Mouse (Mus musculus) MEL (cell line): ENCODE results near the gene Ube2d3. TPM values are rescaled to one million over a fixed set of nuclear protein-coding genes. Genes with fewer than 3 reads are reported as not detected.
A peak's percentile ranks its signal among the peaks of the same experiment; 100 is the strongest.

Source experiments
- DNase-seq: peaks from one replicate; pipeline ENCODE4 v3.0.0; 2011; ENCODE audit warnings: low read depth, low spot score
- H3K27ac ChIP-seq: 2 replicates; pipeline ENCODE4 v1.5.1; 2012; ENCODE audit warnings: low read depth, mild to moderate bottlenecking, control low read depth, low read length, moderate library complexity; ENCODE audit not compliant: control insufficient read depth
- H3K27me3 ChIP-seq, 2 experiments: fragments of 150-350 bp in 1 of 2; sonication (generic) in 1 of 2; 2 replicates each; pipeline ENCODE4 v1.6.1; 2012; ENCODE audit warnings: low read length in 2 of 2, mild to moderate bottlenecking in 2 of 2, improper control_type of control experiment in 1 of 2, moderate library complexity in 1 of 2; ENCODE audit not compliant: insufficient read depth in 2 of 2, control insufficient read depth in 1 of 2
- H3K36me3 ChIP-seq, 2 experiments: 2 replicates each; pipeline ENCODE4 v1.6.1; 2012 to 2014; ENCODE audit warnings: low read length in 2 of 2, improper control_type of control experiment in 1 of 2, inconsistent platforms in 1 of 2, mild to moderate bottlenecking in 1 of 2; ENCODE audit not compliant: insufficient read depth in 2 of 2, control insufficient read depth in 1 of 2
- H3K4me1 ChIP-seq, 2 experiments: fragments of 150-350 bp in 1 of 2; sonication (generic) in 1 of 2; 2 replicates each; pipeline ENCODE4 v1.6.1; 2012; ENCODE audit warnings: low read length in 2 of 2, improper control_type of control experiment in 1 of 2, mild to moderate bottlenecking in 1 of 2; ENCODE audit not compliant: insufficient read depth in 2 of 2, control insufficient read depth in 1 of 2
- H3K4me3 ChIP-seq, 2 experiments: fragments of 150-350 bp in 1 of 2; sonication (generic) in 1 of 2; 2 replicates each; pipeline ENCODE4 v1.5.1; 2012; ENCODE audit warnings: low read depth in 2 of 2, low read length in 2 of 2, mild to moderate bottlenecking in 2 of 2, moderate library complexity in 2 of 2, control low read depth in 1 of 2, improper control_type of control experiment in 1 of 2; ENCODE audit not compliant: control insufficient read depth in 1 of 2, insufficient read depth in 1 of 2
- H3K79me2 ChIP-seq: 2 replicates; pipeline ENCODE4 v1.6.1; 2012; ENCODE audit warnings: mild to moderate bottlenecking, low read length, moderate library complexity; ENCODE audit not compliant: control insufficient read depth, poor library complexity, insufficient read depth
- H3K9ac ChIP-seq: 2 replicates; pipeline ENCODE4 v1.6.1; 2012; ENCODE audit warnings: low read depth, mild to moderate bottlenecking, control low read depth, low read length, moderate library complexity; ENCODE audit not compliant: control insufficient read depth, poor library complexity, severe bottlenecking
- H3K9me3 ChIP-seq: fragments of 150-350 bp; sonication (generic); replicated peaks from 2 replicates; pipeline ENCODE4 v1.6.1; 2012; ENCODE audit warnings: mild to moderate bottlenecking, low read length, improper control_type of control experiment, moderate library complexity; ENCODE audit not compliant: insufficient read depth
- CHD1 ChIP-seq: IDR thresholded peaks from 2 replicates; pipeline ENCODE4 v1.6.1; 2012; ENCODE audit warnings: low read depth, mild to moderate bottlenecking, inconsistent platforms, low read length, improper control_type of control experiment
- CHD2 ChIP-seq: IDR thresholded peaks from 2 replicates; pipeline ENCODE4 v1.6.1; 2011; ENCODE audit warnings: low read length, improper control_type of control experiment
- CTCF ChIP-seq, 3 experiments: IDR thresholded peaks in 2 of 3; conservative IDR thresholded peaks in 1 of 3; 2 replicates each; pipeline ENCODE4 v1.5.1; 2011 to 2012; ENCODE audit warnings: low read length in 3 of 3, low read depth in 2 of 3, mild to moderate bottlenecking in 2 of 3, improper control_type of control experiment in 1 of 3, inconsistent platforms in 1 of 3, mixed read lengths in 1 of 3, moderate library complexity in 1 of 3; ENCODE audit not compliant: control insufficient read depth in 1 of 3, insufficient read depth in 1 of 3, poor library complexity in 1 of 3, severe bottlenecking in 1 of 3
- E2F4 ChIP-seq: IDR thresholded peaks from 2 replicates; pipeline ENCODE4 v1.6.1; 2011; ENCODE audit warnings: low read depth, low read length, improper control_type of control experiment, borderline replicate concordance
- EP300 ChIP-seq, 2 experiments: IDR thresholded peaks; 2 replicates each; pipeline ENCODE4 v1.6.1; 2011; ENCODE audit warnings: improper control_type of control experiment in 2 of 2, low read length in 2 of 2, low read depth in 1 of 2, mild to moderate bottlenecking in 1 of 2
- ETS1 ChIP-seq: IDR thresholded peaks from 2 replicates; pipeline ENCODE4 v1.6.1; 2012; ENCODE audit warnings: low read depth, mild to moderate bottlenecking, inconsistent platforms, low read length, improper control_type of control experiment, moderate library complexity
- GABPA ChIP-seq: IDR thresholded peaks from 2 replicates; pipeline ENCODE4 v1.6.1; 2012; ENCODE audit warnings: low read depth, mild to moderate bottlenecking, inconsistent platforms, low read length, improper control_type of control experiment, moderate library complexity
- GATA1 ChIP-seq: IDR thresholded peaks from 2 replicates; pipeline ENCODE4 v1.6.1; 2011; ENCODE audit warnings: low read depth, low read length, improper control_type of control experiment
- HCFC1 ChIP-seq: IDR thresholded peaks from 2 replicates; pipeline ENCODE4 v1.6.1; 2012; ENCODE audit warnings: low read depth, mild to moderate bottlenecking, inconsistent platforms, low read length, improper control_type of control experiment, moderate library complexity
- JUND ChIP-seq: IDR thresholded peaks from 2 replicates; pipeline ENCODE4 v1.6.1; 2011; ENCODE audit warnings: low read depth, mild to moderate bottlenecking, improper control_type of control experiment, low read length
- KAT2A ChIP-seq: conservative IDR thresholded peaks from 2 replicates; pipeline ENCODE4 v1.6.1; 2012; ENCODE audit warnings: low read depth, low read length, improper control_type of control experiment, inconsistent platforms
- MAFK ChIP-seq: IDR thresholded peaks from 2 replicates; pipeline ENCODE4 v1.6.1; 2011; ENCODE audit warnings: low read depth, mild to moderate bottlenecking, low read length, improper control_type of control experiment, borderline replicate concordance
- MAX ChIP-seq: IDR thresholded peaks from 2 replicates; pipeline ENCODE4 v1.6.1; 2011; ENCODE audit warnings: low read length, improper control_type of control experiment
- MXI1 ChIP-seq: IDR thresholded peaks from 2 replicates; pipeline ENCODE4 v1.6.1; 2011; ENCODE audit warnings: mild to moderate bottlenecking, low read depth, low read length, improper control_type of control experiment
- MYB ChIP-seq: IDR thresholded peaks from 2 replicates; pipeline ENCODE4 v1.6.1; 2011; ENCODE audit warnings: mild to moderate bottlenecking, low read depth, low read length, improper control_type of control experiment
- MYC ChIP-seq: IDR thresholded peaks from 2 replicates; pipeline ENCODE4 v1.6.1; 2011; ENCODE audit warnings: low read depth, mild to moderate bottlenecking, low read length, improper control_type of control experiment, moderate library complexity
- NELFE ChIP-seq: IDR thresholded peaks from 2 replicates; pipeline ENCODE4 v1.6.1; 2011; ENCODE audit warnings: low read depth, low read length, improper control_type of control experiment
- POLR2A ChIP-seq, 2 experiments: IDR thresholded peaks; 2 replicates each; pipeline ENCODE4 v1.6.1; 2011 to 2012; ENCODE audit warnings: low read length in 2 of 2, mild to moderate bottlenecking in 2 of 2, control low read depth in 1 of 2, improper control_type of control experiment in 1 of 2, low read depth in 1 of 2, moderate library complexity in 1 of 2; ENCODE audit not compliant: control insufficient read depth in 1 of 2, insufficient read depth in 1 of 2, poor library complexity in 1 of 2
- POLR2AphosphoS5 ChIP-seq: IDR thresholded peaks from 2 replicates; pipeline ENCODE4 v1.6.1; 2012; ENCODE audit warnings: low read depth, borderline replicate concordance, mild to moderate bottlenecking, inconsistent platforms, low read length, moderate library complexity, mixed read lengths
- RAD21 ChIP-seq: IDR thresholded peaks from 2 replicates; pipeline ENCODE4 v1.6.1; 2011; ENCODE audit warnings: mild to moderate bottlenecking, low read depth, low read length, improper control_type of control experiment
- RCOR1 ChIP-seq: IDR thresholded peaks from 2 replicates; pipeline ENCODE4 v1.6.1; 2012; ENCODE audit warnings: low read depth, mild to moderate bottlenecking, inconsistent platforms, low read length, improper control_type of control experiment
- SIN3A ChIP-seq: IDR thresholded peaks from 2 replicates; pipeline ENCODE4 v1.6.1; 2012; ENCODE audit warnings: low read length, improper control_type of control experiment, inconsistent platforms
- SMC3 ChIP-seq: IDR thresholded peaks from 2 replicates; pipeline ENCODE4 v1.6.1; 2011; ENCODE audit warnings: low read depth, low read length, improper control_type of control experiment
- TAL1 ChIP-seq: IDR thresholded peaks from 2 replicates; pipeline ENCODE4 v1.6.1; 2012; ENCODE audit warnings: mild to moderate bottlenecking, inconsistent platforms, low read length, moderate library complexity, mixed read lengths
- TBP ChIP-seq: IDR thresholded peaks from 2 replicates; pipeline ENCODE4 v1.8.0; 2011; ENCODE audit warnings: low read depth, low read length, improper control_type of control experiment
- TCF12 ChIP-seq: IDR thresholded peaks from 2 replicates; pipeline ENCODE4 v1.6.1; 2014; ENCODE audit warnings: low read depth, mild to moderate bottlenecking, inconsistent platforms, low read length, improper control_type of control experiment, moderate library complexity
- UBTF ChIP-seq: IDR thresholded peaks from 2 replicates; pipeline ENCODE4 v1.6.1; 2012; ENCODE audit warnings: low read depth, mild to moderate bottlenecking, inconsistent platforms, low read length, improper control_type of control experiment, moderate library complexity, borderline replicate concordance; ENCODE audit not compliant: insufficient read depth
- USF1 ChIP-seq: IDR thresholded peaks from 2 replicates; pipeline ENCODE4 v1.6.1; 2014; ENCODE audit warnings: low read depth, mild to moderate bottlenecking, inconsistent platforms, low read length, improper control_type of control experiment, moderate library complexity
- USF2 ChIP-seq, 2 experiments: IDR thresholded peaks; 2 replicates each; pipeline ENCODE4 v1.6.1; 2011 to 2012; ENCODE audit warnings: improper control_type of control experiment in 2 of 2, low read length in 2 of 2, borderline replicate concordance in 1 of 2, inconsistent platforms in 1 of 2, low read depth in 1 of 2, mild to moderate bottlenecking in 1 of 2; ENCODE audit not compliant: insufficient read depth in 1 of 2
- ZKSCAN1 ChIP-seq: IDR thresholded peaks from 2 replicates; pipeline ENCODE4 v1.6.1; 2012; ENCODE audit warnings: low read depth, mild to moderate bottlenecking, inconsistent platforms, low read length, improper control_type of control experiment, moderate library complexity
- ZNF384 ChIP-seq: IDR thresholded peaks from 2 replicates; pipeline ENCODE4 v1.6.1; 2012; ENCODE audit warnings: low read depth, mild to moderate bottlenecking, inconsistent platforms, low read length, improper control_type of control experiment
- polyA plus RNA-seq, 2 experiments: library from polyadenylated mRNA; stranded (reverse) in 1 of 2; unstranded in 1 of 2; fragments of >175 nt in 1 of 2; fragments of >200 nt in 1 of 2; gene quantifications; 2 replicates each; pipeline versions ENCODE4 v1.2.1 to v1.2.4; 2012; ENCODE audit warnings: low replicate concordance in 2 of 2, low read depth in 1 of 2; ENCODE audit not compliant: insufficient read length in 2 of 2, insufficient read depth in 1 of 2, missing spikeins in 1 of 2
- total RNA-seq: library from RNA; depleted of rRNA; stranded (reverse); fragments of 300-350 nt; gene quantifications from 2 replicates; pipeline ENCODE4 v1.2.3, GENCODE M21; 2012

Ube2d3 gene
- total and polyA plus RNA-seq, 3 experiments, result 40.9 to 432 (median 340) TPM

DNA sequence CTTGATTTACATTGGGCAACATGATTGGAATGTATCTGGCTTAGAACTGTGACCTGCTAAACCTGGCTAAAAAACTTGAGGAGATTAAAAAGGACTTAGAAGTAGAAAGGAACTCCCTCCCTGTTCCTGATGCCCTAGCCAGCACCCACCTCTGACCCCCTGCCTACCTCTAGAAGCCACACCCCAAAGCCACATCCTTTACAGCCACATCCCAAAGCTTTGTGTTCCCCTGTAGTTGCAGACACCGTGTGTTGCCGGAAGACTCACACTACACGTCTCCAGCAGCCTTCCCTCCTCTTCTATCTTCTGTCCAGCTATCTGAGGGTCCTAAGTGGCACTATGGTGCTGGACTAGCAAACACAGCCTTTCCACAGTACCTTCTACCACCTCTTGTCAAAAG is 20.1 kb upstream of the Ube2d3 start:
- Histone ChIP-seq H3K4me1 (peaks cover 11 to 18% of the 10 kb centered on the region in 2 experiments), H3K27me3 (no peaks in the 10 kb centered on the region)
- no peak for DNase-seq

DNA sequence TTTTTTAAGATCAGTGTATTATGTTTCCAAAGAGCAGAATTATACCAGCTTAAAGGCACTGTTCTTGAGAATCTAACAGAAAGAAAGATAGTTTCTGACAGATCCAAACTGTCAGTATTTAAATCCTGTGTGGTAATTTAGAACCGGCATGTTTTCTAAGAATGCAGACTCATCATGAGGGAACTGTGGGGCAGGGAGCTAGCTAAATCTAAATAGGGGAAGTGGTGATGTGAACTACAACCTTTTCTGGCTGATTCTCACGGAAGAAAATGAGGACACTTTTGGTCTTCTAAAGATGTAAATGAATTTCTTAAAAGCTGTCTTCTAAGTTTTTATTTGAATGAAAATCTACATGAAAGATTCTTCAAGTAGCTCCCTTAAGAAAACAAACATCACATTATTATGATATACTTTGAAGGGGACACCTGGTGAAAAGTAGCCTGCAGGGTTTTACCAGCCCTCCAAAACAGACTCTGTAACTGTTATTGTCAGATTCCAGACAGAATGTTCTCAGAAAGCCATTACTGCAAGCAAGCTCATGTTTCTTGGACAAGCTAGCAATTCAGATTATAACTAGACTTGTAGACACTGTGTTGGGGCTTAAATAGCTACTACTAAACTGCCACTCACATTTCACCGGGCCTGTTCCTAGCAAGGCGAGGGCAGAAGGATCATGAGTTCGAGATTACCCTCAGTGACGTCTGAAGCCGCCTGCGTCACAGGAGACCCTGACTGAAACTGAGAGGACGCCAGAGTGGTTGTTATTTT is 17.2 kb upstream of the Ube2d3 start:
- H3K9ac ChIP-seq, result peak overlapping the region; percentile 93
- peak overlapping the region; percentile 27 to 87 for H3K4me3 ChIP-seq
- H3K79me2 ChIP-seq, result peaks cover 50% of the 10 kb centered on the region
- no peaks in the 10 kb centered on the region for H3K27me3 ChIP-seq
- no peaks in the 10 kb centered on the region for H3K9me3 ChIP-seq
- H3K36me3 ChIP-seq, result peaks cover 0 to 31% of the 10 kb centered on the region in 2 experiments; a peak in 3 of 4 replicates
- DNase-seq, result peak; percentile 89
- peaks cover 11 to 18% of the 10 kb centered on the region in 2 experiments for H3K4me1 ChIP-seq
- no peak for TF ChIP-seq USF1
- peak; percentile 86 for TF ChIP-seq SIN3A
- TF ChIP-seq NELFE, result peak; percentile 31; the same call in 1 of the 2 replicates
- no peak for TF ChIP-seq USF2 (IDR thresholded peaks at IDR 0.05; ENCODE audit: borderline replicate concordance in 1 of 2, insufficient read depth in 1 of 2, low read depth in 1 of 2, low read length in 2 of 2)
- peak; percentile 55; the same call in 1 of the 2 replicates for TF ChIP-seq TBP
- TF ChIP-seq MAX, result peak; percentile 49; the same call in 1 of the 2 replicates
- TF ChIP-seq TAL1, result no peak
- no peak for TF ChIP-seq GATA1
- TF ChIP-seq UBTF, result no peak
- TF ChIP-seq JUND, result no peak
- TF ChIP-seq GABPA, result peak; percentile 72; the same call in 1 of the 2 replicates
- TF ChIP-seq MYC, result peak; percentile 47; the same call in 1 of the 2 replicates
- TF ChIP-seq E2F4, result no peak
- TF ChIP-seq EP300 (IDR thresholded peaks at IDR 0.05; ENCODE audit: low read depth in 1 of 2, low read length in 2 of 2), result peak; percentile 54 to 68; a peak in 3 of 4 replicates
- TF ChIP-seq RAD21, result no peak
- TF ChIP-seq TCF12, result no peak
- peak; percentile 85 for TF ChIP-seq MAFK
- peak; percentile 83 for TF ChIP-seq MXI1
- TF ChIP-seq CHD2, result no peak
- 0 out of 2 replicates have a peak, but pooled peaks have one; percentile 15 for TF ChIP-seq HCFC1
- peak; percentile 89 for TF ChIP-seq ETS1
- no peak for TF ChIP-seq CHD1
- H3K27ac ChIP-seq, result peak overlapping the region; percentile 92

More for the DNA sequence above, 20.1 kb upstream of the Ube2d3 start:
- no peak overlapping the region for H3K4me3 ChIP-seq
- peaks cover 0 to 23% of the 10 kb centered on the region in 2 experiments for H3K36me3 ChIP-seq
- no peak for TF ChIP-seq ETS1
- no peak for TF ChIP-seq CHD1
- TF ChIP-seq CTCF (IDR thresholded peaks at IDR 0.05 in 2 of 3, conservative IDR thresholded peaks at IDR 0.05 in 1 of 3; ENCODE audit: control insufficient read depth in 1 of 3, insufficient read depth in 1 of 3, low read depth in 2 of 3, low read length in 3 of 3, poor library complexity in 1 of 3, severe bottlenecking in 1 of 3), result no peak
- no peak for TF ChIP-seq MYB
- no peak for TF ChIP-seq MAX
- no peak for TF ChIP-seq ZNF384
- TF ChIP-seq RCOR1, result no peak
- TF ChIP-seq TAL1, result no peak
- no peak for TF ChIP-seq CHD2
- no peak for TF ChIP-seq KAT2A
- no peak for TF ChIP-seq JUND
- no peak for TF ChIP-seq MXI1
- TF ChIP-seq POLR2A (IDR thresholded peaks at IDR 0.05; ENCODE audit: control insufficient read depth in 1 of 2, insufficient read depth in 1 of 2, low read depth in 1 of 2, low read length in 2 of 2, poor library complexity in 1 of 2), result no peak
- TF ChIP-seq ZKSCAN1, result no peak
- no peak for TF ChIP-seq POLR2AphosphoS5
- TF ChIP-seq SMC3, result no peak
- no peak overlapping the region for H3K27ac ChIP-seq
- H3K79me2 ChIP-seq, result peaks cover 38% of the 10 kb centered on the region
- H3K9ac ChIP-seq, result no peak overlapping the region
- no peaks in the 10 kb centered on the region for H3K9me3 ChIP-seq
